Mouse (Mus musculus) liver, embryonic 13.5 days (tissue): ENCODE results near the gene Tyro3. TPM values are rescaled to one million over a fixed set of nuclear protein-coding genes. Genes with fewer than 3 reads are reported as not detected.

ENCODE experiments used
- ATAC-seq: fragments of 200-750 bp; cut with Nextera tagmentation; 2 replicates; pipeline ENCODE4 v1.8.0; 2017; ENCODE audit warnings: low read depth, mild to moderate bottlenecking, moderate number of reproducible peaks, moderate library complexity
- DNase-seq: peaks from one replicate; pipeline ENCODE4 v3.0.0; 2022
- H3K27ac ChIP-seq: fragments of 300-500 bp; sonication (generic); 2 replicates; pipeline ENCODE4 v1.5.1; 2015; ENCODE audit warnings: moderate library complexity, mild to moderate bottlenecking, inconsistent platforms
- H3K27me3 ChIP-seq: fragments of 300-500 bp; sonication (generic); 2 replicates; pipeline ENCODE4 v1.6.1; 2015; ENCODE audit warnings: mild to moderate bottlenecking, inconsistent platforms
- H3K36me3 ChIP-seq: fragments of 300-500 bp; sonication (generic); 2 replicates; pipeline ENCODE4 v1.6.1; 2015; ENCODE audit warnings: mild to moderate bottlenecking, inconsistent platforms
- H3K4me1 ChIP-seq: fragments of 300-500 bp; sonication (generic); replicated peaks from 2 replicates; pipeline ENCODE4 v1.6.1; 2015; ENCODE audit warnings: inconsistent platforms
- H3K4me2 ChIP-seq: fragments of 300-500 bp; sonication (generic); 2 replicates; pipeline ENCODE4 v1.6.1; 2015; ENCODE audit warnings: inconsistent platforms, mild to moderate bottlenecking, moderate library complexity
- H3K4me3 ChIP-seq: fragments of 300-500 bp; sonication (generic); replicated peaks from 2 replicates; pipeline ENCODE4 v1.5.1; 2015; ENCODE audit warnings: mild to moderate bottlenecking, inconsistent platforms
- H3K9ac ChIP-seq: fragments of 300-500 bp; sonication (generic); 2 replicates; pipeline ENCODE4 v1.6.1; 2015; ENCODE audit warnings: mild to moderate bottlenecking, inconsistent platforms
- H3K9me3 ChIP-seq: fragments of 300-500 bp; sonication (generic); replicated peaks from 2 replicates; pipeline ENCODE4 v1.6.1; 2016; ENCODE audit warnings: inconsistent platforms
- WGBS: fragments of 180-500 bp; shearing (Covaris S2); methylation state at CpG from one replicate; pipeline ENCODE4 v1.1.7; 2015; ENCODE audit not compliant: insufficient replicate concordance; 5-methylcytosine and 5-hydroxymethylcytosine counted together
- polyA plus RNA-seq: library from polyadenylated mRNA; unstranded; fragments of >200 nt; fragmentation: Nextera tagmentation; extraction: Ambion mirVana; gene quantifications from 2 replicates; pipeline ENCODE4 v1.2.1, GENCODE M21; 2015

Tyro3 gene
- polyA plus RNA-seq, 1 experiment from 2014 or later, result 1.5 TPM

DNA sequence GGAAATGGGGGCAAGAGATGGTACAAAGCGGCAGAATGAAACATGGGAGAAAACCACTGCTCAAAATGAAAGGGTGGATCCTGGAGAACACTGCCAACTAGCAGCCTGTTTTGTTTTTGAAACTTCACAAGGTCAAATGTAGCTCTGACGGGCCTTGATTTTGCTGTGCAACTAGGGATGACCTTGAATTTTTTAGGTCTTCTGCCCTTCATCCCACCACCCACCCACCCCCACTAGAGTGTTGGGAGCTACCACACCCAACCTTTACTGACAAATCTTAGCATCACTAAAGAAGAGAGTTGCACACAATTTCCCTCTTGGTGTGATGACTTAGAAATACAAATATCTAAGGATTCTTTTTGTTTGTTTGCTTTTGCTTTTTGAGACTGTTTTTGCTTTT lies 7.5 kb upstream of the Tyro3 start:
- no peak overlapping the region for H3K9ac ChIP-seq
- peaks cover 10% of the 10 kb centered on the region; the same call in 1 of the 2 replicates for H3K27me3 ChIP-seq
- 76% methylated on average over 2 of the region's 2 CpGs for WGBS
- H3K4me2 ChIP-seq, result no peak overlapping the region
- H3K9me3 ChIP-seq, result no peaks in the 10 kb centered on the region
- DNase-seq, result no peak
- H3K4me3 ChIP-seq, result no peak overlapping the region
- H3K27ac ChIP-seq, result no peak overlapping the region
- no peaks in the 10 kb centered on the region for H3K36me3 ChIP-seq
- no peak for ATAC-seq
- H3K4me1 ChIP-seq, result peaks cover 14% of the 10 kb centered on the region

DNA sequence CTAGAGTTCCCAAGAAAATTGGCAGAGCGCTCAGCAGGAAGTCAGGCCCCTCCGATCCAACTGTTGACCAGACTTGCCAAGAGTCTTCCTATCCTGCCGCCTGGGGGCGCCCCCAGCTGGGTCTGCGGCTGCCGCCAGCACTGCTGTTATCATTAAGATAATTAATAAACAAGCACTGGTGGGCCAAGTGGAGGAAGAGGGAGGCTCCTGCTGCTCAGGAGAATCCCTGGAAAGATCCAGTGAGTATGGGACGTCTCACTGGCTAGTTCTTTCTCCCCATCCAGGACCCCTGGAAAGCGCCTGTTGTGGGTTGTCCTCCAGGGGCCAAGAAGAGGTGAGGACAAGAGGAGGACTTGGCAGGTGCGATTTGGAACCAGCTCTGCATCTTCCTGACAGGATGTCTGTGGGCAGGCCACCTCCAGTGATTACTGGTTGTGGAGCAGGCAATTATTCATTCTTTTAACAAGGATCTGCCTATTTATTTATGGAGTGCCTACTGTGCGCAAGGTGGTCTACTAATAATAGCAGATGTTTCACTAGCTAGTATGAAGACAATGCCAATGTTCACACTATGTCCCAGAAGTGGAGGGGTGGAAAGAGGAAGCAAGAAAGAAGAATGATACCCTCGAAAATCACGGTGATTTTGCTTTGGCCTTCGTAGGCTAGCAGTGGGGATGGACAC lies 854 bp downstream of the Tyro3 start:
- Histone ChIP-seq H3K4me1 (peaks cover 15% of the 10 kb centered on the region), H3K4me3 (0 out of 2 replicates have a peak overlapping the region, but pooled peaks have one; percentile 63), H3K4me2 (peak overlapping the region; percentile 85), H3K9me3 (no peaks in the 10 kb centered on the region), H3K27ac (no peak overlapping the region), H3K36me3 (no peaks in the 10 kb centered on the region), H3K9ac (no peak overlapping the region), H3K27me3 (peaks cover 85% of the 10 kb centered on the region)
- ATAC-seq (no peak), DNase-seq (peak; percentile 19)
- 9% methylated on average over 13 of the region's 13 CpGs for WGBS

DNA sequence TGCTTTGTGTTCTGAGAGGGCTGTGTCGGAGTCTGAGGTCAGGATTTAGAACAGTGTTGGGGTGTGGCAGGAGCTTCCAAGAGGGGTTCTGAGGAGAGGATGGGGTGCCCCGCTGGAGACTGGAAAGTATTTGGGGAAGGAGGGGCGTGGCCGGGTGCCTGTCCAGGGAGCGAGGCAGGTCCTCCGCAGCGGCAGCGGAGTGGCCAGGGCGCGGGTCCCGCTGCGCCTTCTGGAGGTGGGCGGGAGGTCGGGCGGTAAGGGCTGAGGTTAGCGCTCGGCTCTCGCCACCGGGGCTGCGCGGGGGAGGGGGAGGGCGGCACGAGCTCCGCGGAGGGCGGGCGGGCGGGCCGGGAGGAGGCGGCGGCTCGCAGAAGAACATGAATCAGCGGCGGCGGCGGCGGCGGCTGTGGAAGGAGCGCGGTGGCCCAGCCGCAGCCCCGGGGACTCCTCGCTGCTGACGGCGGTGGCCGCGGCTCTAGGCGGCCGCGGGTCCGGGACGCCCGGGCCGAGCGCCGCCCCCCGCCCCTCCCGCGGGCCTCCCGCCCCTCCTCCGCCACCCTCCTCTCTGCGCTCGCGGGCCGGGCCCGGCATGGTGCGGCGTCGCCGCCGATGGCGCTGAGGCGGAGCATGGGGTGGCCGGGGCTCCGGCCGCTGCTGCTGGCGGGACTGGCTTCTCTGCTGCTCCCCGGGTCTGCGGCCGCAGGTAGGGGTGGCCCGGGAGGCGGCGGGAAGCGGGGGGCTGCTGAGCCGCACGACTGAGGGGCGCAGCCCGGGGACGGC lies 1.8 kb downstream of the Tyro3 start:
- under 1% methylated on average over 63 of the region's 89 CpGs for WGBS
- H3K9ac ChIP-seq, result peak overlapping the region; percentile 66
- DNase-seq (no peak), ATAC-seq (peak; percentile 43)
- no peak overlapping the region for H3K27ac ChIP-seq
- no peaks in the 10 kb centered on the region for H3K36me3 ChIP-seq
- H3K4me1 ChIP-seq, result peaks cover 15% of the 10 kb centered on the region
- H3K4me2 ChIP-seq, result peak overlapping the region; percentile 85
- H3K9me3 ChIP-seq, result no peaks in the 10 kb centered on the region
- H3K27me3 ChIP-seq, result peaks cover 93% of the 10 kb centered on the region
- H3K4me3 ChIP-seq, result peak overlapping the region; percentile 63

DNA sequence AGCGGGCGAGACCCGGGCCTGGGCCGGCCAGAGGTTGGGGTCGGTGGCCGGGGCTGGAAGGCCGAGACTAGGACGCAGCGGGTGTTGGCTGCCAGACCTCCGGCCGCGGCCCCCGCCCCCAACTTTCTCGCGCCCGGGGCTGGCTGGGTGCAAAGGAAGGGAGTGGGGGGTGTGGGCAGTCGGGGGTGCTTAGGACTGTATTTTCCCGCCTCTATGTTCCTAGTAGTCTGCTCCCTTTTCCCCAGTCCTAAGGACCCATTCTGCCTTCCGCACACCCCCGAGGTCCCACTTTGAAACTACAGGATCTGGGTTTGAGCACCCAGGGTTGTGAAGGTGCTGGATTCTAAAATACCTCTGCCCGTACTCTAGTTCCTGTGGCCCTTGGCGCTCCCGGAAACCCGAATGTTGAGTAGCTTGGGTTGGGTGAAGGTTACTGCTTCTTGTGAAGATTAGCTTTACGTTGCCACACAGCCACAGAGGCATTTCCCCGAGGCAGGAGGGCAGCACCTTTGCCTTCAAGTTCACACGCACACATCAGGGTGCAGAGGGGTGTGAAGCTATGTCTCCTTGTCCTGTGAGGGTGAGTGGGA lies 2.5 kb downstream of the Tyro3 start:
- Histone ChIP-seq H3K4me1 (peaks cover 15% of the 10 kb centered on the region), H3K4me2 (peak overlapping the region; percentile 85), H3K4me3 (peak overlapping the region; percentile 63), H3K36me3 (no peaks in the 10 kb centered on the region), H3K27ac (no peak overlapping the region), H3K9ac (peak overlapping the region; percentile 66), H3K27me3 (peaks cover 95% of the 10 kb centered on the region), H3K9me3 (no peaks in the 10 kb centered on the region)
- whole genome bisulfite sequencing, result 1% methylated on average over 27 of the region's 27 CpGs
- no peak for DNase-seq
- ATAC-seq, result no peak; the same call in 1 of the 2 replicates

DNA sequence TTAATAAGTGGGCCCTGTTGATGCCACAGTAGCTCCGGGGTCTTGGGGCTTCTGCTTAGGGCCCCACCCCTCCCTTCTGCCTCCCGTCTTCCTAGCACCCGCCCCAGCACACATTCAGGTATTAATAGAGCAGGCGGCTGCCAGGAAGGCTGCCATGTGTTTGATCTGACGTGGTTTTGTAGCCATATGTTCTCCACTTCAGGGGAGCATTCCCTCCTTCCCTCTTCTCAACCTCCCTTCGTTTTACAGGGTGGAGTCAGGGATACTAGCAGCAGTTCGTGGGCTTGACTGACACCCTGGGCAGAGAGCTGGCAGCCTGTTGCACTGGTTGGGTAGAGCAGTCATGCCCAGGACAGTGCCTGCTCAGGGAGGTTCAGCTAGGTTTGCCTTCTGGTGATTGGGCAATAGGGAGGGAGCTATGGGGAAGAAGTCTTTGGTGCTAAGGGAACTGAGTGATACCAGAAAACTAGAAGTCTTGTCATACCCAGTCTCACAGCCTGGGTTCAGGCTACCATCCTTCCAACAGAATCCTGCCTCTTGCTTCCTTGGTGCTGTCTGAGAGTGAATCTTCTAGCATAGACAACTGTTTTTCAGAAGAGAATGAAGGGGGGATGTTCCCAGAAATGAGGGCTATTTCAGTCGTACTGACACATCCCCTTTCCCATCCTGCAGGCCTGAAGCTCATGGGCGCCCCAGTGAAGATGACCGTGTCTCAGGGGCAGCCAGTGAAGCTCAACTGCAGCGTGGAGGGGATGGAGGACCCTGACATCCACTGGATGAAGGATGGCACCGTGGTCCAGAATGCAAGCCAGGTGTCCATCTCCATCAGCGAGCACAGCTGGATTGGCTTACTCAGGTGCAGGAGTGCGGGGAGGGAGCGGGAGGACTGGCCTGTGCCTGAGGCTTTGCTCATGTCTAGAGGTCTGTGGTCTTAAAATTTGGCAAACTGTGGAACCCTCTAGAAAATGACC lies 3.6 kb downstream of the Tyro3 start:
- Histone ChIP-seq H3K9ac (no peak overlapping the region), H3K4me2 (no peak overlapping the region; the same call in 1 of the 2 replicates), H3K4me1 (peaks cover 15% of the 10 kb centered on the region), H3K4me3 (no peak overlapping the region), H3K36me3 (no peaks in the 10 kb centered on the region), H3K27ac (no peak overlapping the region), H3K27me3 (peaks cover 91% of the 10 kb centered on the region), H3K9me3 (no peaks in the 10 kb centered on the region)
- ATAC-seq (no peak), DNase-seq (no peak)
- WGBS, result 52% methylated on average over 15 of the region's 15 CpGs

DNA sequence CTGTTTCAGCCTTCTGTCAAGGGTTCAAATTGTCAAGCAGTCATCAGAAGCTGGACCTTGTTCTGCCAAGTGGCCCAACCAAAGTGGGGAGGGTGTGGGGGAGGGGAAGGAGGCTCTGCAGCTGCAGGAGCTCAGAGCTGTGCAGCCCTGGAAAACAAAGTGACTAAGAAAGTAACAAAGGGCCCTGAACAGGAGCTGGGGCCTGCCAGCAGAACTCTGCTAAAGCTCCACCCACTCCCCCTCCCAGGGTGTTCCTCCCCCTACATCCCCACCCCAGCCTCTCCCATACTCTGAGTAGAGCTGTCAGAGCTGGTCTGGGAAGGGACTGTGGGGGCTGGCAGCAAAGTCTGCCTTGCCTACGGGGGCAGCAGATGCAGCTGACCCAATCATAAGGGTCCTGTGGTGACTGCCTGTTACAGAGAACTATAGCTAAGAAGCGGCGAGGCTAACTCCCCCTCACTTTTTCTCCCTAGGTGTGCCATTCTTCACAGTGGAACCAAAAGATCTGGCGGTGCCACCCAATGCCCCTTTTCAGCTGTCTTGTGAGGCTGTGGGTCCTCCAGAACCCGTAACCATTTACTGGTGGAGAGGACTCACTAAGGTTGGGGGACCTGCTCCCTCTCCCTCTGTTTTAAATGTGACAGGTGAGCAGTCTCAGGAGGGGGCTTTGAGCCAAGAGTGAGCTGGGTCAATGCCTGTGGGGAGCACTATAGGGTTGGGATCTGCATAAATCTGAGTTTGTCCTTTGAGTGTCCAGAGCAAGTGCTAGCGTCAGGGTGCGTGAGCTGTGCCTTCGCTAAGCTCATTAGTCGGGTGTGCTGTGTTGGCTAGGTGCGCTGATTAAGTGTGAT lies 5.5 kb downstream of the Tyro3 start:
- Histone ChIP-seq H3K9ac (no peak overlapping the region), H3K27me3 (peaks cover 73% of the 10 kb centered on the region), H3K4me1 (peaks cover 17% of the 10 kb centered on the region), H3K9me3 (no peaks in the 10 kb centered on the region), H3K4me3 (no peak overlapping the region), H3K4me2 (no peak overlapping the region), H3K36me3 (no peaks in the 10 kb centered on the region), H3K27ac (no peak overlapping the region)
- 63% methylated on average over 10 of the region's 10 CpGs for WGBS
- no peak for ATAC-seq
- no peak for DNase-seq

DNA sequence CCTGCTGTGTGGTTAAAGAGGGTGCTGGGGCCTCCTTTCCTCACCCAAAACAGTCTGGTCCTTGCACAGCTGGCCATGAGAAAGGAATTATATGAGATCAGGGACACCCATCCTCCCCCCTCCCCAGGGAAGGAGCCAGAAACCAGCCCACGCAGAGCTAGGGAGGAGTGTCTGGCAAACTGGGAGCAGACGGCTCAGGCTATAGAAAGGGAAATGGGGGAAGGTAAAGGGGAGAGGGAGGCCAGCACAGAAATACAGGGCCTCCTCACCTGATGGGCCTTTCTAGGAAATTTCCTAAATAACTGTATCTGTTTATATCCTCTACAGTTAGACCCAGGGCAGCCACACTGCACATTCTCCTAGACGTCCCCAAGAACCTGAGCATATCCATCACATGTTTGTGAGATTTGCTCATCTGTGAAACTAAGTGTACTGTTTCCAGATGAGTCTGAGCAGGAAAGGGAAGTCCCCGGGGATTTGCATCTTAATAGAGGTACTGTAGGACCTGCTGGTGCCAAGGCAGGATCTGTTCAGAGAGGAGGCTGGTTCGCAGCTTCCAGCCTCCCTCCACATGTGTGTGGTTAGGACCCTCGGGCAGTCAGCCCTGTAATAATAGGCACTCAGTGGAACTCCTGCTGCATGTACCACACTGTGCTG lies 6.2 kb downstream of the Tyro3 start:
- H3K4me3 ChIP-seq, result no peak overlapping the region
- peaks cover 18% of the 10 kb centered on the region for H3K4me1 ChIP-seq
- WGBS, result 49% methylated on average over 6 of the region's 6 CpGs
- no peak overlapping the region for H3K4me2 ChIP-seq
- H3K36me3 ChIP-seq, result no peaks in the 10 kb centered on the region
- DNase-seq (no peak), ATAC-seq (no peak)
- H3K27ac ChIP-seq, result no peak overlapping the region
- H3K27me3 ChIP-seq, result peaks cover 65% of the 10 kb centered on the region
- no peaks in the 10 kb centered on the region for H3K9me3 ChIP-seq
- H3K9ac ChIP-seq, result no peak overlapping the region

DNA sequence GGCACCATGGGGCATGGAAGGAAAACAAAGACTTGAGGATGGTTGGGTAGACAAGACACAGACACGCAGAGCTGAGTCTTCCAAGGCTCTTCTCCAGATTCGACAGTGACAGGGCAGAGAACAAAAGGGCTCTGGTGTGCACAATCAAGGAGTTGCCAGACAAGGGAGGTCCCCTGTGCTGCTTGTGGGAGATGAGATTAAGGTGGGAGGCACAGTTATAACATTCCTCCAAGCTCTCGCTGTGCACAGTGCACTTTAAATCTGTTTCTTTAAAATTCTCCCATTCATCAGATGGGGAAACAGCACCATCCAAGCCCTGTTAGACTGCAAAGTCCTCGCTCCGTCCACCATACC lies 6.7 kb downstream of the Tyro3 start:
- H3K27ac ChIP-seq, result no peak overlapping the region
- ATAC-seq, result no peak
- peaks cover 16% of the 10 kb centered on the region for H3K4me1 ChIP-seq
- DNase-seq, result no peak
- H3K27me3 ChIP-seq, result peaks cover 60% of the 10 kb centered on the region
- H3K36me3 ChIP-seq, result no peaks in the 10 kb centered on the region
- no peak overlapping the region for H3K4me2 ChIP-seq
- H3K9me3 ChIP-seq, result no peaks in the 10 kb centered on the region
- WGBS, result 61% methylated on average over 5 of the region's 5 CpGs
- H3K4me3 ChIP-seq, result no peak overlapping the region
- H3K9ac ChIP-seq, result no peak overlapping the region

DNA sequence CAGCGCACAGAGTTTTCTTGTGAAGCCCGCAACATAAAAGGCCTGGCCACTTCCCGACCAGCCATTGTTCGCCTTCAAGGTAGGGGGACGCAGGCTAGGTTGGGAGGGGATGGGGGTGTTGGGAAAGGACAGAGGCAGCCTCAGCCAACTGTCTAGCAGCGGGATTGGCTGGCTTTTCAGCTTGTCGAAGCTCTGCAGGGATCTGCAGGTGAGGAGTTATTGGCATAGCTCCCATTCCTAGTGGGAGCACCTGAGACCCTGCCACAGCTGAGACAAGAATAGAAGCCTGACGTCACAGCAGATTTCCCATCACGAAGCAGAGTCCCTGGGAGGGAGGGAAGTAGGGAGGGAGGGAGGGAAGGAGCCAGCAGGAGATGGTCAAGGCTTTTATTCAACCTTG lies 7.2 kb downstream of the Tyro3 start:
- DNase-seq (no peak), ATAC-seq (no peak)
- Histone ChIP-seq H3K9ac (no peak overlapping the region), H3K9me3 (no peaks in the 10 kb centered on the region), H3K36me3 (no peaks in the 10 kb centered on the region), H3K4me1 (peaks cover 13% of the 10 kb centered on the region), H3K4me3 (no peak overlapping the region), H3K27ac (no peak overlapping the region), H3K4me2 (no peak overlapping the region), H3K27me3 (peaks cover 60% of the 10 kb centered on the region)
- WGBS, result 53% methylated on average over 9 of the region's 9 CpGs

DNA sequence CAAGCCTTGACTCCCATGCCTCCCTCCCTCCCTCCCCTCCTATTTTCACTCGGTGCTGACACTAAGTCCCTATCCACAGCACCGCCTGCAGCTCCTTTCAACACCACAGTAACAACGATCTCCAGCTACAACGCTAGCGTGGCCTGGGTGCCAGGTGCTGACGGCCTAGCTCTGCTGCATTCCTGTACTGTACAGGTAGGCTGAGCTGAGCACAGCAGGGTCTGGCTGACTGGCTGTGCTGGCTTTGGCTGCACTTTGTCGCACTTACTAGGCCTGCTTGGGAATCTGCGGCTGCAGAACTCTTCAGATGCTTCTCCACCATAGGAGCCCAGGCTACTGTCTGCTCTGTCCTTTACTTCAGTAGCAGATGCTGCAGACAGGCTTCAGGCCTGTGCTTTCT lies 8.0 kb downstream of the Tyro3 start:
- no peak overlapping the region for H3K4me3 ChIP-seq
- WGBS, result 72% methylated on average over 8 of the region's 8 CpGs
- no peak overlapping the region for H3K4me2 ChIP-seq
- DNase-seq (no peak), ATAC-seq (no peak)
- peaks cover 59% of the 10 kb centered on the region for H3K27me3 ChIP-seq
- H3K36me3 ChIP-seq, result no peaks in the 10 kb centered on the region
- H3K9me3 ChIP-seq, result no peaks in the 10 kb centered on the region
- peaks cover 7% of the 10 kb centered on the region; the same call in 1 of the 2 replicates for H3K4me1 ChIP-seq
- H3K9ac ChIP-seq, result no peak overlapping the region
- H3K27ac ChIP-seq, result no peak overlapping the region
